Mouse (Mus musculus): ENCODE data around the gene Bbof1.

The Bbof1 gene

GRCm38 (mm10) chr12:84373831-84374481 is 34.9 kb upstream of the Bbof1 start:
- H3K4me1 ChIP-seq (replicated peaks; ENCODE audit: low read depth, low read length): no peaks in the 10 kb centered on the region
- H3K9me3 ChIP-seq (ENCODE audit: low read length): no peaks in the 10 kb centered on the region
- TF ChIP-seq POU5F1 (IDR thresholded peaks at IDR 0.05; ENCODE audit: borderline replicate concordance, low read length) (no peak), NANOG (IDR thresholded peaks at IDR 0.05; ENCODE audit: borderline replicate concordance, low read length) (no peak), CTCF (conservative IDR thresholded peaks at IDR 0.05; ENCODE audit: low read length) (no peak)
- H3K36me3 ChIP-seq (ENCODE audit: insufficient read depth, low read length): peaks cover 59% of the 10 kb centered on the region
- H3K27me3 ChIP-seq (ENCODE audit: insufficient read depth, low read length): no peaks in the 10 kb centered on the region
- H3K4me3 ChIP-seq (replicated peaks; ENCODE audit: low read length): no peak overlapping the region

- Histone ChIP-seq H3K9me3 (ENCODE audit: low read length) (no peaks in the 10 kb centered on the region), H3K4me1 (replicated peaks; ENCODE audit: low read depth, low read length) (peaks cover 11% of the 10 kb centered on the region), H3K4me3 (replicated peaks; ENCODE audit: low read length) (no peak overlapping the region), H3K36me3 (ENCODE audit: insufficient read depth, low read length) (no peaks in the 10 kb centered on the region), H3K27me3 (ENCODE audit: insufficient read depth, low read length) (no peaks in the 10 kb centered on the region)
- TF ChIP-seq NANOG (IDR thresholded peaks at IDR 0.05; ENCODE audit: borderline replicate concordance, low read length): no peak
- TF ChIP-seq CTCF (conservative IDR thresholded peaks at IDR 0.05; ENCODE audit: low read length): no peak
- no peak for TF ChIP-seq POU5F1 (IDR thresholded peaks at IDR 0.05; ENCODE audit: borderline replicate concordance, low read length)
Measured at GRCm38 (mm10) chr12:84382369-84382768, 26.5 kb upstream of the Bbof1 start.

GRCm38 (mm10) chr12:84384644-84385081 is 24.2 kb upstream of the Bbof1 start:
- Histone ChIP-seq H3K4me3 (replicated peaks; ENCODE audit: low read length) (no peak overlapping the region), H3K4me1 (replicated peaks; ENCODE audit: low read depth, low read length) (peaks cover 16% of the 10 kb centered on the region), H3K9me3 (ENCODE audit: low read length) (no peaks in the 10 kb centered on the region), H3K27me3 (ENCODE audit: insufficient read depth, low read length) (no peaks in the 10 kb centered on the region), H3K36me3 (ENCODE audit: insufficient read depth, low read length) (no peaks in the 10 kb centered on the region)
- TF ChIP-seq CTCF (conservative IDR thresholded peaks at IDR 0.05; ENCODE audit: low read length) (no peak), POU5F1 (IDR thresholded peaks at IDR 0.05; ENCODE audit: borderline replicate concordance, low read length) (no peak), NANOG (IDR thresholded peaks at IDR 0.05; ENCODE audit: borderline replicate concordance, low read length) (no peak)

- no peaks in the 10 kb centered on the region for H3K9me3 ChIP-seq (ENCODE audit: low read length)
- no peak overlapping the region for H3K4me3 ChIP-seq (replicated peaks; ENCODE audit: low read length)
- H3K36me3 ChIP-seq (ENCODE audit: insufficient read depth, low read length): no peaks in the 10 kb centered on the region
- peaks cover 16% of the 10 kb centered on the region for H3K4me1 ChIP-seq (replicated peaks; ENCODE audit: low read depth, low read length)
- no peak for TF ChIP-seq NANOG (IDR thresholded peaks at IDR 0.05; ENCODE audit: borderline replicate concordance, low read length)
- TF ChIP-seq CTCF (conservative IDR thresholded peaks at IDR 0.05; ENCODE audit: low read length): no peak
- TF ChIP-seq POU5F1 (IDR thresholded peaks at IDR 0.05; ENCODE audit: borderline replicate concordance, low read length): no peak
- H3K27me3 ChIP-seq (ENCODE audit: insufficient read depth, low read length): no peaks in the 10 kb centered on the region
Measured at GRCm38 (mm10) chr12:84385408-84385807, 23.5 kb upstream of the Bbof1 start.

GRCm38 (mm10) chr12:84388097-84388496 is 20.8 kb upstream of the Bbof1 start:
- Histone ChIP-seq H3K9me3 (ENCODE audit: low read length) (no peaks in the 10 kb centered on the region), H3K36me3 (ENCODE audit: insufficient read depth, low read length) (no peaks in the 10 kb centered on the region), H3K27me3 (ENCODE audit: insufficient read depth, low read length) (no peaks in the 10 kb centered on the region), H3K4me1 (replicated peaks; ENCODE audit: low read depth, low read length) (peaks cover 4% of the 10 kb centered on the region; the same call in 1 of the 2 replicates), H3K4me3 (replicated peaks; ENCODE audit: low read length) (no peak overlapping the region)
- TF ChIP-seq NANOG (IDR thresholded peaks at IDR 0.05; ENCODE audit: borderline replicate concordance, low read length) (no peak), POU5F1 (IDR thresholded peaks at IDR 0.05; ENCODE audit: borderline replicate concordance, low read length) (no peak), CTCF (conservative IDR thresholded peaks at IDR 0.05; ENCODE audit: low read length) (no peak)

GRCm38 (mm10) chr12:84388774-84389400 is 20.0 kb upstream of the Bbof1 start:
- H3K27me3 ChIP-seq (ENCODE audit: insufficient read depth, low read length): no peaks in the 10 kb centered on the region

GRCm38 (mm10) chr12:84390336-84390735 is 18.5 kb upstream of the Bbof1 start:
- TF ChIP-seq POU5F1 (IDR thresholded peaks at IDR 0.05; ENCODE audit: borderline replicate concordance, low read length) (no peak), CTCF (conservative IDR thresholded peaks at IDR 0.05; ENCODE audit: low read length) (no peak), NANOG (IDR thresholded peaks at IDR 0.05; ENCODE audit: borderline replicate concordance, low read length) (no peak)
- H3K27me3 ChIP-seq (ENCODE audit: insufficient read depth, low read length): no peaks in the 10 kb centered on the region
- H3K4me3 ChIP-seq (replicated peaks; ENCODE audit: low read length): no peak overlapping the region
- H3K36me3 ChIP-seq (ENCODE audit: insufficient read depth, low read length): no peaks in the 10 kb centered on the region
- peaks cover 9% of the 10 kb centered on the region for H3K4me1 ChIP-seq (replicated peaks; ENCODE audit: low read depth, low read length)
- no peaks in the 10 kb centered on the region for H3K9me3 ChIP-seq (ENCODE audit: low read length)

More at GRCm38 (mm10) chr12:84388774-84389400, 20.0 kb upstream of the Bbof1 start:
- Histone ChIP-seq H3K4me1 (replicated peaks; ENCODE audit: low read depth, low read length) (peaks cover 4% of the 10 kb centered on the region; the same call in 1 of the 2 replicates), H3K4me3 (replicated peaks; ENCODE audit: low read length) (no peak overlapping the region), H3K36me3 (ENCODE audit: insufficient read depth, low read length) (no peaks in the 10 kb centered on the region), H3K9me3 (ENCODE audit: low read length) (no peaks in the 10 kb centered on the region)
- TF ChIP-seq NANOG (IDR thresholded peaks at IDR 0.05; ENCODE audit: borderline replicate concordance, low read length) (no peak), CTCF (conservative IDR thresholded peaks at IDR 0.05; ENCODE audit: low read length) (no peak), POU5F1 (IDR thresholded peaks at IDR 0.05; ENCODE audit: borderline replicate concordance, low read length) (no peak)

GRCm38 (mm10) chr12:84392681-84393080 is 16.2 kb upstream of the Bbof1 start:
- Histone ChIP-seq H3K4me3 (replicated peaks; ENCODE audit: low read length) (no peak overlapping the region), H3K36me3 (ENCODE audit: insufficient read depth, low read length) (no peaks in the 10 kb centered on the region), H3K4me1 (replicated peaks; ENCODE audit: low read depth, low read length) (peaks cover 13% of the 10 kb centered on the region), H3K27me3 (ENCODE audit: insufficient read depth, low read length) (no peaks in the 10 kb centered on the region), H3K9me3 (ENCODE audit: low read length) (no peaks in the 10 kb centered on the region)
- no peak for TF ChIP-seq POU5F1 (IDR thresholded peaks at IDR 0.05; ENCODE audit: borderline replicate concordance, low read length)
- TF ChIP-seq CTCF (conservative IDR thresholded peaks at IDR 0.05; ENCODE audit: low read length): no peak
- TF ChIP-seq NANOG (IDR thresholded peaks at IDR 0.05; ENCODE audit: borderline replicate concordance, low read length): no peak
